Mouse (Mus musculus) left cerebral cortex, postnatal 10 days (tissue): ENCODE data around the gene Celf1. TPM values are rescaled to one million over a fixed set of nuclear protein-coding genes. Genes with fewer than 3 reads are reported as not detected.
A peak's percentile ranks its signal among the peaks of the same experiment; 100 is the strongest.
"Not testable (repeated sequence)": the region's sequence is repeated elsewhere in the genome, so short reads cannot be mapped to it uniquely, and the experiment has no call there.

Experiments used
- DNase-seq, 2 experiments: peaks; one replicate each; pipeline ENCODE4 v3.0.0; 2021 to 2022; ENCODE audit warnings: low spot score in 2 of 2, mixed read lengths in 1 of 2; ENCODE audit errors: extremely low spot score in 1 of 2
- intact Hi-C: fragments of 180-260 bp; cut with DNase I; formaldehyde crosslinking; loops from one replicate; pipeline ENCODE4 v1.15.1; 2025
- total RNA-seq, 2 experiments: library from RNA; stranded (reverse); gene quantifications; 2 replicates each; pipeline ENCODE4 v1.2.3; 2021

Gene Celf1
- 100 to 1,000 TPM; 125 to 129 TPM for total RNA-seq

- DNase-seq: peak; percentile 66 to 92
- intact Hi-C loops: no loop called here
Observed at GRCm38 (mm10) chr2:90940233-90941229, at the start of gene Celf1. Gene Celf1, plus strand, starts transcription at chr2:90940382.

GRCm38 (mm10) chr2:90893673-90894298, 46.4 kb upstream of the Celf1 start:
- DNase-seq: no peak
- intact Hi-C loops: no loop called here

GRCm38 (mm10) chr2:90894299-90894677, 45.9 kb upstream of the Celf1 start:
- DNase-seq, intact Hi-C loops: not testable (repeated sequence)

- DNase-seq: no peak
- intact Hi-C loops: loop anchor here (5.0 kb wide), 1 partner anchor 149 kb away; the partner anchor contains the start of gene Psmc3
Observed at GRCm38 (mm10) chr2:90903398-90903797, 36.8 kb upstream of the Celf1 start.

GRCm38 (mm10) chr2:90904076-90904855, 35.9 kb upstream of the Celf1 start, which contains the start of the genes Kbtbd4 and Ndufs3:
Gene Kbtbd4, plus strand, starts transcription at chr2:90904740.
Gene Ndufs3, minus strand, starts transcription at chr2:90904827.
- peak; percentile 83 to 91 for DNase-seq
- intact Hi-C loops: loop anchor here (5.0 kb wide), 1 partner anchor 148 kb away; the partner anchor contains the start of gene Psmc3

GRCm38 (mm10) chr2:90904856-90905224, 35.3 kb upstream of the Celf1 start:
- intact Hi-C loops: loop anchor here (5.0 kb wide), 1 partner anchor 147 kb away; the partner anchor contains the start of gene Psmc3
- peak in 1 of 2 experiments; percentile 45 for DNase-seq

GRCm38 (mm10) chr2:90906721-90907120, 33.5 kb upstream of the Celf1 start:
- intact Hi-C loops: no loop called here
- no peak for DNase-seq

- DNase-seq: no peak
- intact Hi-C loops: no loop called here
Observed at GRCm38 (mm10) chr2:90910861-90911260, 29.3 kb upstream of the Celf1 start.

GRCm38 (mm10) chr2:90911668-90912067, 28.5 kb upstream of the Celf1 start:
- intact Hi-C loops: no loop called here
- no peak for DNase-seq

- intact Hi-C loops: no loop called here
- DNase-seq: no peak
Observed at GRCm38 (mm10) chr2:90913671-90914070, 26.5 kb upstream of the Celf1 start.

- intact Hi-C loops: no loop called here
- DNase-seq: no peak
Observed at GRCm38 (mm10) chr2:90915516-90915915, 24.7 kb upstream of the Celf1 start.

- no peak for DNase-seq
- intact Hi-C loops: no loop called here
Observed at GRCm38 (mm10) chr2:90916560-90917232, 23.5 kb upstream of the Celf1 start.

GRCm38 (mm10) chr2:90917233-90917998, 22.8 kb upstream of the Celf1 start:
- intact Hi-C loops: no loop called here
- peak in 1 of 2 experiments; percentile 88 for DNase-seq

GRCm38 (mm10) chr2:90917999-90918698, 22.0 kb upstream of the Celf1 start:
- intact Hi-C loops: no loop called here

GRCm38 (mm10) chr2:90921178-90921577, 19.0 kb upstream of the Celf1 start:
- intact Hi-C loops: no loop called here
- no peak for DNase-seq

More at GRCm38 (mm10) chr2:90917999-90918698, 22.0 kb upstream of the Celf1 start:
- DNase-seq: no peak

GRCm38 (mm10) chr2:90922636-90923035, 17.5 kb upstream of the Celf1 start:
- intact Hi-C loops: no loop called here
- DNase-seq: no peak

GRCm38 (mm10) chr2:90928566-90928965, 11.6 kb upstream of the Celf1 start:
- intact Hi-C loops: no loop called here

More at GRCm38 (mm10) chr2:90928566-90928965, 11.6 kb upstream of the Celf1 start:
- DNase-seq: no peak
